Mouse (Mus musculus): ENCODE data around the gene Dnajc21.

DNA sequence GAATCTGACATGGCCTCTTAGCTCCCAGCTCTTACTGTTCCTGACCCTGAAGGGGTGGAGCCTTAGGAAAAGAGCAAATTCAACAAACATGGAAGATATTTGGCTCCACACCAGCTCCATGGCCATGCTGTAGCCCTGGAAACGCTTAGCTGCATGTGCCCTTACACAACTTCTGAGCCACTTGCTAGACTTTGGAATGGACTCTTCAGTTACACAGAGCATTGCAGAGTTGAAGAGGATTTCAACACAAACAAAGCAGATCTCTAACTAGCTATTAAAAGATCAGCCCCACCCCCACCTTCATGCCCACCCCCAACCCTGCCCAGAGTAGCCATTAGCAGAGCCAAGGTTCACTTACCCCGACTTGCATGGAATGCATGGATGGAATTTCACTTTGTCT is 70.5 kb downstream of the Dnajc21 start:
- TF ChIP-seq CTCF (IDR thresholded peaks at IDR 0.05; ENCODE audit: insufficient read depth, low read length) (no peak), POLR2A (IDR thresholded peaks at IDR 0.05; ENCODE audit: borderline replicate concordance, extremely low read depth, low read depth, low read length) (no peak)
